Mouse (Mus musculus): Measurements from ENCODE around the gene Mcub. TPM values are rescaled to one million over a fixed set of nuclear protein-coding genes. Genes with fewer than 3 reads are reported as not detected.

Mcub gene
- total RNA-seq, 2 experiments from 2014 or later, result 0.98 to 1.4 TPM

- intact Hi-C loops (cut with DNase I; ENCODE audit: low total_unique reads), result no loop called here
- no peak for DNase-seq
These were observed 7.5 kb downstream of the Mcub start for GRCm38 (mm10) chr3:129962533-129962932.

- DNase-seq, result no peak
- intact Hi-C loops (cut with DNase I; ENCODE audit: low total_unique reads), result no loop called here
These were observed 16.7 kb downstream of the Mcub start for GRCm38 (mm10) chr3:129953296-129953695.

GRCm38 (mm10) chr3:129949158-129949773 is 20.7 kb downstream of the Mcub start:
- intact Hi-C loops (cut with DNase I; ENCODE audit: low total_unique reads), result no loop called here
- DNase-seq, result no peak

GRCm38 (mm10) chr3:129948359-129948758 is 21.6 kb downstream of the Mcub start:
- no peak for DNase-seq

GRCm38 (mm10) chr3:129946217-129946914 is 23.6 kb downstream of the Mcub start:
- intact Hi-C loops (cut with DNase I; ENCODE audit: low total_unique reads), result no loop called here
- DNase-seq, result no peak

More at GRCm38 (mm10) chr3:129948359-129948758, 21.6 kb downstream of the Mcub start:
- intact Hi-C loops (cut with DNase I; ENCODE audit: low total_unique reads), result no loop called here

GRCm38 (mm10) chr3:129943813-129944212 is 26.2 kb downstream of the Mcub start:
- intact Hi-C loops (cut with DNase I; ENCODE audit: low total_unique reads), result no loop called here
- no peak for DNase-seq

- intact Hi-C loops (cut with DNase I; ENCODE audit: low total_unique reads), result no loop called here
These were observed 28.7 kb downstream of the Mcub start for GRCm38 (mm10) chr3:129941291-129941690.

GRCm38 (mm10) chr3:129940780-129941179 is 29.2 kb downstream of the Mcub start:
- no peak for DNase-seq
- intact Hi-C loops (cut with DNase I; ENCODE audit: low total_unique reads), result no loop called here

More at GRCm38 (mm10) chr3:129941291-129941690, 28.7 kb downstream of the Mcub start:
- no peak for DNase-seq

- intact Hi-C loops (cut with DNase I; ENCODE audit: low total_unique reads), result no loop called here
- DNase-seq, result no peak
These were observed 30.9 kb downstream of the Mcub start for GRCm38 (mm10) chr3:129939058-129939457.

- intact Hi-C loops (cut with DNase I; ENCODE audit: low total_unique reads), result no loop called here
- DNase-seq, result no peak
These were observed 32.2 kb downstream of the Mcub start for GRCm38 (mm10) chr3:129937848-129938247.

- intact Hi-C loops (cut with DNase I; ENCODE audit: low total_unique reads), result no loop called here
- DNase-seq, result no peak
These were observed 33.4 kb downstream of the Mcub start for GRCm38 (mm10) chr3:129936561-129936960.

GRCm38 (mm10) chr3:129932443-129932842 is 37.6 kb downstream of the Mcub start:
- intact Hi-C loops (cut with DNase I; ENCODE audit: low total_unique reads), result no loop called here
- DNase-seq, result no peak

GRCm38 (mm10) chr3:129930213-129930778 is 39.7 kb downstream of the Mcub start:
- intact Hi-C loops (cut with DNase I; ENCODE audit: low total_unique reads), result no loop called here
- DNase-seq, result peak; percentile 23

- intact Hi-C loops (cut with DNase I; ENCODE audit: low total_unique reads), result no loop called here
- no peak for DNase-seq
These were observed 44.1 kb downstream of the Mcub start for GRCm38 (mm10) chr3:129925861-129926260.

- DNase-seq, result no peak
- intact Hi-C loops (cut with DNase I; ENCODE audit: low total_unique reads), result no loop called here
These were observed 46.4 kb downstream of the Mcub start for GRCm38 (mm10) chr3:129923581-129923980.

GRCm38 (mm10) chr3:129918434-129918833 is 51.6 kb downstream of the Mcub start:
- peak; percentile 59 for DNase-seq
- intact Hi-C loops (cut with DNase I; ENCODE audit: low total_unique reads), result loop anchor here (2.0 kb wide), 1 partner anchor 160 kb away; no protein-coding TSS in a partner anchor

- no peak for DNase-seq
- intact Hi-C loops (cut with DNase I; ENCODE audit: low total_unique reads), result no loop called here
These were observed 52.6 kb downstream of the Mcub start for GRCm38 (mm10) chr3:129917424-129917823.

GRCm38 (mm10) chr3:129913241-129913640 is 56.8 kb downstream of the Mcub start:
- no peak for DNase-seq
- intact Hi-C loops (cut with DNase I; ENCODE audit: low total_unique reads), result no loop called here

- intact Hi-C loops (cut with DNase I; ENCODE audit: low total_unique reads), result no loop called here
- DNase-seq, result no peak
These were observed 58.0 kb downstream of the Mcub start for GRCm38 (mm10) chr3:129912025-129912424.

- intact Hi-C loops (cut with DNase I; ENCODE audit: low total_unique reads), result no loop called here
- DNase-seq, result no peak
These were observed 65.4 kb downstream of the Mcub start for GRCm38 (mm10) chr3:129904381-129905132.

Measured in gastrocnemius, postnatal 14 days (tissue).